Mouse (Mus musculus) embryonic stem cell, embryonic (primary cell): ENCODE measurements at regions not wholly inside any gene's neighbourhood (a gene's known extent, or its start where the extent isn't known, plus 50 kb on each side); places are given as distances from the start of the nearest gene placed in this dataset.

Experiments used
- CTCF ChIA-PET, 4 experiments: fragments of 300-600 bp in 2 of 4; fragments of 350-600 bp in 2 of 4; sonication (Branson Sonifier 250); formaldehyde crosslinking; loops; one replicate each; lab custom pipeline; 2022; ENCODE audit warnings: inconsistent platforms in 2 of 4; lab: Charles Lee
- POLR2A ChIA-PET, 4 experiments: fragments of 300-600 bp in 2 of 4; fragments of 350-600 bp in 2 of 4; sonication (Branson Sonifier 250); formaldehyde crosslinking; loops; one replicate each; lab custom pipeline; 2022; ENCODE audit warnings: antibody characterized with exemption in 4 of 4, inconsistent platforms in 1 of 4; lab: Charles Lee

DNA sequence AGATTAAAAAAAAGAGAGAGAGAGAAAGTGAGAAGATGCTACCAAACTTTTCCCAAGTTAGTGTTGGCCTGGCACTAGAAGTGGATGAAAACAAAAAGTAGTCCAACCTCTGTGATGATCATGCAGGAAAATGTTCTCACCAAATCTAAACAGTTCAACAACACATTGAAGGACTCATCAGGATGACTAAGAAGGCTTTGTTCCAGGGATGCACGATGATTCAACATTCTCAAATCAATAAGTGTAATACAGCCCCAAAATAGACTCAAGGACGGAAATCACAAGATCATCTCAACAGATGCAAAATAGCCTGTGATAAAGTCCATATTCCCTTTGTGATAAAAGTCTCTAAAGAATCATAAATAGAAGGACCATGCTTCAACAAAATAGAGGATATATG is 106.3 kb downstream of the Cysltr2 start:
- CTCF ChIA-PET: no interaction called here
- POLR2A ChIA-PET: no interaction called here

DNA sequence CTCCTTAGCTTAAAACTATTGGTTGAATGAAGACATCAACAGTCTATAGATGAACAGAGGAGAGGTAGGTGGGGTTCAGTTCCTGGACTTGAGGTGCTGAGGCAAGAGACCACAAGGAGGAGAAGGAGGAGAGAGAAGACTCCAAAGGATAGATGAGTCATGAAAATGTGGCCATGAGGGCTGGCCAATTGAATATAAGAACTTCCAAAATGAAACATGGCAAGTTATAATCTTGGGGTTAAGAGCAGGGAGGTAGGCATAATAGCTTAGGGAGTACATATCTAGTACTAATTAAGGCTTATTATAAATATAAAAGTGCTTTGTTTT is 109.9 kb downstream of the Cysltr2 start:
- POLR2A ChIA-PET: no interaction called here
- CTCF ChIA-PET: no interaction called here

- POLR2A ChIA-PET: no interaction called here
- CTCF ChIA-PET: no interaction called here
Measured at GRCm38 (mm10) chr14:72938382-72939066, 110.4 kb downstream of the Cysltr2 start.

DNA sequence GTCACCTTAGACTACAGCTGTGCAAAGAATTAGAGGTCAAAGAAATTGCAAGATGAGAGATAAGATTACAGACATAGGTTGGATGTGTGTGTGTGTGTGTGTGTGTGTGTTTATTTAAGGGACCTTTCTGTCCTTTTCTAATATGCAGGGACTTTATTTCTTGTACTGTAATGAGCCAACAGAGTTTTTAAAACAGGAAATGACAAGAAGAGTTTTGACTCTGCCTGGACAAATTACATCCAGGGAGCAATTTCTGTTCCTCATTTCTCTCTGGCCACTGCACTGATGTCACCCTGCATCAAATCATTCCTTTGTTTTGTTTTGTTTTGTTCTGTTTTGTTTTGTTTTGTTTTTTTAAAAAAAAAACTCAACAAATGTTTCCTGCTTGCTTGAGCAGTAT is 115.3 kb downstream of the Cysltr2 start:
- CTCF ChIA-PET: interaction anchor here in 1 of 4 experiments (0.6 kb wide), 1 partner anchor 14 kb away, joined by 6 read pairs; no protein-coding TSS in a partner anchor
- POLR2A ChIA-PET: no interaction called here

GRCm38 (mm10) chr14:72932296-72932695 is 116.6 kb downstream of the Cysltr2 start:
- POLR2A ChIA-PET: no interaction called here
- CTCF ChIA-PET: no interaction called here

- POLR2A ChIA-PET: interaction anchor here in 3 of 4 experiments (0.5 to 0.6 kb wide), 3 partner anchors 54 to 153 kb away, joined by 3 read pairs; no protein-coding TSS in a partner anchor
- CTCF ChIA-PET: interaction anchor here in 1 of 4 experiments (0.9 kb wide), 1 partner anchor 206 kb away, joined by 3 read pairs; no protein-coding TSS in a partner anchor
Measured at GRCm38 (mm10) chr14:72901171-72901926, 147.6 kb downstream of the Cysltr2 start.

DNA sequence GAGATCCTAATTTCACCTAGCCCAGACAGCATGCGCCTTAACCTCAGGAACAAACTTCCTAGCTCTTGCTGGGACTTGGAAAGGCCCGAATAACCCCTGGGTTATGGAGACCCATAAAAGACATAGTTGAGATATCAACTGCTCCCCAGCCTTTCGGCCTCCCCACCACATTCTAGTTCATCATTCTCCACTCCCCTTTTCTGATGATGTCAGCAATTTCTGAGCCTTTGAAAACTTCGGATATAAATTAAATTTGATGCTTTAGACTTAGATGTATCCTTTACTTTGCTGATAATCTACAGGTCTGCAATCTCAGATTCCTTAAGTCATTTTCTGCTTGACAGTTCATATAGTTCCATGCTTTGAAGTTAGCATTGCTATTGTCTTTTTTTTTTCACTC is 149.3 kb downstream of the Cysltr2 start:
- ChIA-PET POLR2A (no interaction called here), CTCF (no interaction called here)

GRCm38 (mm10) chr14:72892316-72892715 is 156.6 kb downstream of the Cysltr2 start:
- POLR2A ChIA-PET: no interaction called here
- CTCF ChIA-PET: no interaction called here

GRCm38 (mm10) chr14:72889663-72890062 is 159.3 kb downstream of the Cysltr2 start:
- ChIA-PET POLR2A (no interaction called here), CTCF (interaction anchor here in 1 of 4 experiments (0.6 kb wide), 1 partner anchor 383 kb away, joined by 3 read pairs; no protein-coding TSS in a partner anchor)

DNA sequence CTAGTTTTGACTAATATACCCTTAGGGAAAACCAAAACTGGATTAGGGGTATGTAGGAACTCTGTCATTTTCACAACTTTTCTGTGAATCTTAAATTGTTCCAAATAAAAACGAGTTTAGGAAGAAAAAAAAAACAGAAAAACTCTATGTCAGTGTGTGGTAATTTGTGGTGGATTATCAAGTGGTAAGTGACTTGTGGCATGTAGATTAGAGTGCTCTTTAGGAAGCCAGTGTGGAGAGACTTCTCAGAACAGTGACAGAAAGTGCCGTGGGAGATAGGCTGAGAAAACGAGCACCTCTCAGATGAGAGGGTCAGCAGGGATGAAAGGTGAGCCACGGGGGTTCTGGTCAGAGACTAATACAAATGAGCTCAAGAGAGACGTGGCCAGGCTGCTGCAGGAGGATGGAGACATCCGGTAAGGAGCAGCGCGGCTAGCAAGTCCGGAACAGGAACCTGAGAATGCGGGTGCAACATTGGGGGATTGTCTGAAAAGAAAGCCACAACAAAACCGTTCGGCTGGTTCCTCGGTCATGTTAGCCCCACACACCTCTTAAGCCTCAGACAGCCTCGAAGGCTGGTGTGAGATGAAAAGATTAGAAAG is 161.3 kb downstream of the Cysltr2 start:
- POLR2A ChIA-PET: no interaction called here
- CTCF ChIA-PET: no interaction called here

GRCm38 (mm10) chr14:72886935-72887369 is 162.0 kb downstream of the Cysltr2 start:
- POLR2A ChIA-PET: no interaction called here
- CTCF ChIA-PET: no interaction called here

DNA sequence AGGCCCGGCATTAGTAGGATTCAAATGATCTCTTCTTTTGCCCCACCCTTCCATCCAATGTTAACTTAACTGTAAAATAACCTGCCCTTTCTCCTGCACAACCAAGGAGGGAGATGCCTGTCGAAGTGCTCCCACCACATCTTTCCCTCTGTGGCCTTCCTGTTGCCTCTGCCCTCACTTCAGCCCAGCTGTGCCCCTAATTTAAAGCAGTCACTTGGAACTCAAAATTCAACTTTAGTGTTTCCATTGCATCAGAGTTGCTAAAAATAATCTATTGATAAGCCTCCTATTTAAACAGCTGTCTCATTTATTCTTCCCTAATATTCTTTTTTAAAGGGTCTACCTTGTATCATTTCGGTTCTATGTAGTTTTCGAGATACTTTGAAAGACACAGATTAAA is 163.1 kb downstream of the Cysltr2 start:
- ChIA-PET CTCF (no interaction called here), POLR2A (no interaction called here)

GRCm38 (mm10) chr14:72884561-72884960 is 164.4 kb downstream of the Cysltr2 start:
- POLR2A ChIA-PET: no interaction called here
- CTCF ChIA-PET: no interaction called here

DNA sequence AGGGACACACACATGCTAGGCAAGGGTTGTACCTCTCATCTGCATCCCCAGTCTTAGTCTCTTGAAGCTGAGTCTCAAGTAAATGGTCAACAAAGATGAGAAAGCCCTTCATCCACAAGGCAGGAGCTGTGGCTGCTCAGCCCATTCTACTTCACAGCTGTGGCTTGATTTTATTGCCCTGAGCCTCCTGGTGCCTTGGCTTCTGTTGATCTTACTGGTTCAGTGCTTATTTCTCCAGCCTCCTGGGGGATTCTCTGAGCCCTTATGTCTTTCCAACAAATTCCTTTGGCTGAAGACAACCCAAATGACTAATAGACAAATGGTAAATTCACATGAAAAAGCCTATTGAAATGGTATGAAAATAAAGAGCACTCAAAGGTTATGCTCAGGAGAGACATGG is 167.3 kb upstream of the Fndc3a start:
- ChIA-PET POLR2A (no interaction called here), CTCF (interaction anchor here in 1 of 4 experiments (1.2 kb wide), 1 partner anchor 16 kb away, joined by 3 read pairs; no protein-coding TSS in a partner anchor)

DNA sequence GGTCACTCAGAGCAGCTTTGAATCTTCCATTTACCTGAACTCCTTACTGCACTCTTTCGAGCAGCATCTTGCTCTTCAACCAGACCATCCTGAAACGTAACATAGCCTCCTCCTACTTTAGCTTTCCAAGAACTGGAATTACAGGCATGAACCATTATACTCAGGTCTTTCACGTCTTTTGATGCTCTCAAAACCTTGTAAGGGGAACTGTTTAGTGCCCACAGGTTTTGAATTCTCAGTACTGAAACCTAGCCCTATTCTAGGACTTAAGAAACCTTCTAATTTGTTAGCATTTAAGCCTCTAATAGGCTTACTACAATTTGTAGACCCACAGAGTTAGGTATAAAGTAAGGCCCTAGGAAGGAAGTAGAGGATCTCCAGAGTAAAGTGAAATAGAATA is 163.7 kb upstream of the Fndc3a start:
- ChIA-PET CTCF (no interaction called here), POLR2A (no interaction called here)

DNA sequence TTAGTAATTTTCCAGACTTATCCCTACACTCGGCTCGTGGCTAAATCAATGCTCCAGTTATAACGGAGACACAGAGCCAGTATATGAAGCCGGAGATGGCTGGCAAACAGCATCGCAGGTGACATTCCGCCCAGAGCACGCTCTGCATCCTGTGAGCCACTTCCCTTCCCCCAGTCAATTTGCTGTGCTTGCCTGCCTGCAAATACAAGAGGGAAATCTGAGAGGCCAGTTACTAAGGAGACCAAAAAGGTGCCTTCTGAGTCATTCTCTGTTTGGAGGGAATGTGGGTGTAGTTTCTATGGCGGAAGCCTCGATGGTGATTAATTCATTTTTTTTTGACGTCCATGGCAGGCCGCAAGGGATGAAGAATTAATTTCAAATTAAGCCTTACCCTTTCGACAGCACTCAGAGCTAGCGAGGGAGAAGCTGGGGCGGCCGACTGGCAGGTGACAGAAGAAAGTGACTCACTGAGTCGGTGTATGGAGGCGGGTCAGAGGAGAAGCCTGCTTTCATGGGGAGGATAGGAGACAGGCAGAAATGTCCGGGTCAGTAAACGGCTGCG is 159.5 kb upstream of the Fndc3a start:
- ChIA-PET CTCF (no interaction called here), POLR2A (interaction anchor here in 1 of 4 experiments (0.8 to 1.0 kb wide), 2 partner anchors 22 to 24 kb away, joined by 3 read pairs; no protein-coding TSS in a partner anchor)

DNA sequence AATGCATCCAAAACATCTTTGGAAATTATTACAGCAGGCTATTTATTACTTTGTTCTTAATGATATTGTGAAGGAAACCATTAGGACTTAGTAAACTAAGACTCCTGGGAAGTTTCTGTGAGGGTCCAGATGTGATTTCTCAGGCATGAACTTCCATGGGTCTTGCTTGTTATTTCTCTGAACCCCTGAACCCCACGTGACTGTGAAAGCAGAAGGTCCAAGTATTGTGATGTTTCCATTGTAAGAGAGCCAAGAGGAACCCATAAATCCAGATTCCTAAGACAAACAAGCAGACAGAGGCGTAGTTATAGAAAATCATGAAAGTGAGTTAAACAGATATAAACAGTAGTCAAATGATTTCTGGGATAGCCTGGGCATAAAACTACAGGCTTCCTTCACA is 157.1 kb upstream of the Fndc3a start:
- ChIA-PET CTCF (no interaction called here), POLR2A (no interaction called here)

- ChIA-PET CTCF (no interaction called here), POLR2A (no interaction called here)
Measured at GRCm38 (mm10) chr14:72865531-72865930, 155.7 kb upstream of the Fndc3a start.

DNA sequence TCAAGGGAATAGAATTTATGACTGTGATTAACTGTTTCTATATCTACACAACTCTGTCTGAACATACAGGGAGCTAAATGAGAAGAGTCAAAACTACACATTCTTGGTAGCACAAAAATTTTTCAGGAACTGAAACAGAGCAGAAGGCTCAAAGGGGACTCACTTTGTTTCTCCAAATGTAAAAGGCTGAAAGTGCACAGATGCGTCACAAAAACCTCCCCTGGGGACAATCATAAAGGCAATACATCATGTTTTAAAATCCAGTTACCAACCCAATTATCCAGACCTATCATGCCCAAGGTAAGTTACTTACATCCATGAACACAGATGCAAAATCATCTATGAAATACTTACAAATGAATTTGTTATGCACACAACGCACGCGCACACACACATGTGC is 155.0 kb upstream of the Fndc3a start:
- POLR2A ChIA-PET: interaction anchor here in 1 of 4 experiments (0.5 kb wide), 1 partner anchor 150 kb away, joined by 4 read pairs; no protein-coding TSS in a partner anchor
- CTCF ChIA-PET: no interaction called here

GRCm38 (mm10) chr14:72864130-72864529 is 154.3 kb upstream of the Fndc3a start:
- POLR2A ChIA-PET: no interaction called here
- CTCF ChIA-PET: no interaction called here
